Mouse (Mus musculus): Measurements from ENCODE around the gene Cdc42se1. TPM values are rescaled to one million over a fixed set of nuclear protein-coding genes. Genes with fewer than 3 reads are reported as not detected.

The Cdc42se1 gene
- total RNA-seq, 4 experiments from 2014 or later = 63.5 to 76.2 (median 69.3) TPM

- no peak for DNase-seq (ENCODE audit: low spot score in 2 of 2)
Measured at GRCm38 (mm10) chr3:95223041-95223440, 5.5 kb upstream of the Cdc42se1 start.

GRCm38 (mm10) chr3:95224295-95224694, 4.2 kb upstream of the Cdc42se1 start:
- DNase-seq (ENCODE audit: low spot score in 2 of 2) = no peak

- DNase-seq (ENCODE audit: low spot score in 2 of 2) = no peak
Measured at GRCm38 (mm10) chr3:95227214-95227613, 1.3 kb upstream of the Cdc42se1 start.

GRCm38 (mm10) chr3:95228894-95229780, 605 bp downstream of the Cdc42se1 start:
- DNase-seq (ENCODE audit: low spot score in 2 of 2) = peak; percentile 45 to 74

GRCm38 (mm10) chr3:95229781-95230494, 1.4 kb downstream of the Cdc42se1 start:
- peak in 1 of 2 experiments; percentile 63 for DNase-seq (ENCODE audit: low spot score in 2 of 2)

- DNase-seq (ENCODE audit: low spot score in 2 of 2) = no peak
Measured at GRCm38 (mm10) chr3:95230495-95231297, 2.2 kb downstream of the Cdc42se1 start.

- DNase-seq (ENCODE audit: low spot score in 2 of 2) = no peak
Measured at GRCm38 (mm10) chr3:95231298-95232221, 3.0 kb downstream of the Cdc42se1 start, which contains the start of gene Mllt11. Gene Mllt11, minus strand, starts transcription at chr3:95232171.

GRCm38 (mm10) chr3:95232771-95233170, 4.2 kb downstream of the Cdc42se1 start:
- DNase-seq (ENCODE audit: low spot score in 2 of 2) = no peak

- DNase-seq (ENCODE audit: low spot score in 2 of 2) = no peak
Measured at GRCm38 (mm10) chr3:95233303-95233980, 4.9 kb downstream of the Cdc42se1 start.

GRCm38 (mm10) chr3:95235386-95236301, 7.1 kb downstream of the Cdc42se1 start:
- DNase-seq (ENCODE audit: low spot score in 2 of 2) = no peak

GRCm38 (mm10) chr3:95237541-95238099, 9.1 kb downstream of the Cdc42se1 start:
- DNase-seq (ENCODE audit: low spot score in 2 of 2) = no peak

GRCm38 (mm10) chr3:95239022-95239421, 10.5 kb downstream of the Cdc42se1 start:
- DNase-seq (ENCODE audit: low spot score in 2 of 2) = no peak

- no peak for DNase-seq (ENCODE audit: low spot score in 2 of 2)
Measured at GRCm38 (mm10) chr3:95239971-95240370, 11.4 kb downstream of the Cdc42se1 start.

GRCm38 (mm10) chr3:95240900-95241299, 12.4 kb downstream of the Cdc42se1 start:
- DNase-seq (ENCODE audit: low spot score in 2 of 2) = no peak

- no peak for DNase-seq (ENCODE audit: low spot score in 2 of 2)
Measured at GRCm38 (mm10) chr3:95241498-95241897, 13.0 kb downstream of the Cdc42se1 start, which contains the start of gene Gm128. Gene Gm128, minus strand, starts transcription at chr3:95241598.

GRCm38 (mm10) chr3:95243086-95243485, 14.6 kb downstream of the Cdc42se1 start:
- no peak for DNase-seq (ENCODE audit: low spot score in 2 of 2)

GRCm38 (mm10) chr3:95246465-95247231, 18.1 kb downstream of the Cdc42se1 start:
- peak in 1 of 2 experiments; percentile 71 for DNase-seq (ENCODE audit: low spot score in 2 of 2)
